Mouse (Mus musculus): ENCODE results near the gene Scnn1g. TPM values are rescaled to one million over a fixed set of nuclear protein-coding genes. Genes with fewer than 3 reads are reported as not detected.

Gene Scnn1g
- total and polyA plus RNA-seq, 3 experiments: not detected

- DNase-seq (ENCODE audit: low read depth, low spot score): no peak
- TF ChIP-seq MEF2A (IDR thresholded peaks at IDR 0.05; ENCODE audit: extremely low read depth, insufficient replicate concordance, low read depth, low read length, poor library complexity, severe bottlenecking) (no peak), MAFK (IDR thresholded peaks at IDR 0.05; ENCODE audit: borderline replicate concordance, low read depth, low read length) (no peak), ZKSCAN1 (IDR thresholded peaks at IDR 0.05; ENCODE audit: low read depth, low read length) (no peak), ZC3H11A (IDR thresholded peaks at IDR 0.05; ENCODE audit: low read depth, low read length) (no peak), EP300 (IDR thresholded peaks at IDR 0.05; ENCODE audit: low read depth in 1 of 2, low read length in 2 of 2) (no peak), TCF12 (IDR thresholded peaks at IDR 0.05; ENCODE audit: low read depth, low read length) (no peak), MAZ (IDR thresholded peaks at IDR 0.05; ENCODE audit: low read depth, low read length) (no peak), GATA1 (IDR thresholded peaks at IDR 0.05; ENCODE audit: low read depth, low read length) (no peak), USF1 (IDR thresholded peaks at IDR 0.05; ENCODE audit: low read depth, low read length) (no peak), ELF1 (IDR thresholded peaks at IDR 0.05; ENCODE audit: low read depth, low read length) (no peak), RCOR1 (IDR thresholded peaks at IDR 0.05; ENCODE audit: low read depth, low read length) (no peak)
- Histone ChIP-seq H3K36me3 (ENCODE audit: control insufficient read depth in 1 of 2, insufficient read depth in 2 of 2, low read length in 2 of 2) (no peaks in the 10 kb centered on the region), H3K9ac (ENCODE audit: control insufficient read depth, low read depth, low read length, poor library complexity, severe bottlenecking) (no peak overlapping the region), H3K4me1 (ENCODE audit: control insufficient read depth in 1 of 2, insufficient read depth in 2 of 2, low read length in 2 of 2) (no peaks in the 10 kb centered on the region), H3K27me3 (ENCODE audit: control insufficient read depth in 1 of 2, insufficient read depth in 2 of 2, low read length in 2 of 2) (no peaks in the 10 kb centered on the region), H3K79me2 (ENCODE audit: control insufficient read depth, insufficient read depth, low read length, poor library complexity) (no peaks in the 10 kb centered on the region), H3K9me3 (replicated peaks; ENCODE audit: insufficient read depth, low read length) (no peaks in the 10 kb centered on the region), H3K4me3 (ENCODE audit: control insufficient read depth in 1 of 2, insufficient read depth in 1 of 2, low read depth in 2 of 2, low read length in 2 of 2) (no peak overlapping the region), H3K27ac (ENCODE audit: control insufficient read depth, low read depth, low read length) (no peak overlapping the region)
Observed at GRCm38 (mm10) chr7:121805811-121806496, 71.7 kb downstream of the Scnn1g start.

GRCm38 (mm10) chr7:121807726-121808580 lies 73.7 kb downstream of the Scnn1g start:
- no peak overlapping the region for H3K9ac ChIP-seq (ENCODE audit: control insufficient read depth, low read depth, low read length, poor library complexity, severe bottlenecking)
- no peaks in the 10 kb centered on the region for H3K27me3 ChIP-seq (ENCODE audit: control insufficient read depth in 1 of 2, insufficient read depth in 2 of 2, low read length in 2 of 2)
- TF ChIP-seq ZNF384 (IDR thresholded peaks at IDR 0.05; ENCODE audit: low read depth, low read length) (no peak), MEF2A (IDR thresholded peaks at IDR 0.05; ENCODE audit: extremely low read depth, insufficient replicate concordance, low read depth, low read length, poor library complexity, severe bottlenecking) (no peak), TAL1 (IDR thresholded peaks at IDR 0.05; ENCODE audit: low read length) (no peak), MAZ (IDR thresholded peaks at IDR 0.05; ENCODE audit: low read depth, low read length) (no peak), MAX (IDR thresholded peaks at IDR 0.05; ENCODE audit: low read length) (no peak), MXI1 (IDR thresholded peaks at IDR 0.05; ENCODE audit: low read depth, low read length) (no peak), ZMIZ1 (IDR thresholded peaks at IDR 0.05; ENCODE audit: low read depth, low read length) (no peak), BHLHE40 (IDR thresholded peaks at IDR 0.05; ENCODE audit: borderline replicate concordance, low read depth, low read length) (no peak), TBP (IDR thresholded peaks at IDR 0.05; ENCODE audit: low read depth, low read length) (no peak), CHD1 (IDR thresholded peaks at IDR 0.05; ENCODE audit: low read depth, low read length) (no peak), RCOR1 (IDR thresholded peaks at IDR 0.05; ENCODE audit: low read depth, low read length) (no peak), ETS1 (IDR thresholded peaks at IDR 0.05; ENCODE audit: low read depth, low read length) (no peak), E2F4 (IDR thresholded peaks at IDR 0.05; ENCODE audit: borderline replicate concordance, low read depth, low read length) (no peak), POLR2AphosphoS2 (IDR thresholded peaks at IDR 0.05; ENCODE audit: low read length) (no peak), POLR2AphosphoS5 (IDR thresholded peaks at IDR 0.05; ENCODE audit: borderline replicate concordance, low read depth, low read length) (no peak), ELF1 (IDR thresholded peaks at IDR 0.05; ENCODE audit: low read depth, low read length) (no peak), HCFC1 (IDR thresholded peaks at IDR 0.05; ENCODE audit: low read depth, low read length) (no peak)
- no peak for DNase-seq (ENCODE audit: low read depth, low spot score)
- no peaks in the 10 kb centered on the region for H3K4me1 ChIP-seq (ENCODE audit: control insufficient read depth in 1 of 2, insufficient read depth in 2 of 2, low read length in 2 of 2)
- no peak overlapping the region for H3K27ac ChIP-seq (ENCODE audit: control insufficient read depth, low read depth, low read length)
- no peaks in the 10 kb centered on the region for H3K79me2 ChIP-seq (ENCODE audit: control insufficient read depth, insufficient read depth, low read length, poor library complexity)
- H3K9me3 ChIP-seq (replicated peaks; ENCODE audit: insufficient read depth, low read length): no peaks in the 10 kb centered on the region
- H3K4me3 ChIP-seq (ENCODE audit: control insufficient read depth in 1 of 2, insufficient read depth in 1 of 2, low read depth in 2 of 2, low read length in 2 of 2): no peak overlapping the region
- H3K36me3 ChIP-seq (ENCODE audit: control insufficient read depth in 1 of 2, insufficient read depth in 2 of 2, low read length in 2 of 2): no peaks in the 10 kb centered on the region
